Mouse (Mus musculus): ENCODE measurements around the gene Pcyt1a. TPM values are rescaled to one million over a fixed set of nuclear protein-coding genes. Genes with fewer than 3 reads are reported as not detected.

The Pcyt1a gene
- total and polyA plus RNA-seq, 3 experiments, result 36.9 to 53.7 TPM; not detected in 1

GRCm38 (mm10) chr16:32398206-32398605 is 32.5 kb upstream of the Pcyt1a start:
- Histone ChIP-seq H3K79me2 (ENCODE audit: control insufficient read depth, insufficient read depth, low read length, poor library complexity) (no peaks in the 10 kb centered on the region), H3K27ac (ENCODE audit: control insufficient read depth, low read depth, low read length) (no peak overlapping the region), H3K9ac (ENCODE audit: control insufficient read depth, low read depth, low read length, poor library complexity, severe bottlenecking) (no peak overlapping the region), H3K36me3 (ENCODE audit: control insufficient read depth in 1 of 2, insufficient read depth in 2 of 2, low read length in 2 of 2) (peaks cover 0 to 7% of the 10 kb centered on the region in 2 experiments; a peak in 2 of 4 replicates), H3K27me3 (ENCODE audit: control insufficient read depth in 1 of 2, insufficient read depth in 2 of 2, low read length in 2 of 2) (no peaks in the 10 kb centered on the region), H3K9me3 (replicated peaks; ENCODE audit: insufficient read depth, low read length) (no peaks in the 10 kb centered on the region), H3K4me1 (ENCODE audit: control insufficient read depth in 1 of 2, insufficient read depth in 2 of 2, low read length in 2 of 2) (peaks cover 10 to 21% of the 10 kb centered on the region in 2 experiments), H3K4me3 (ENCODE audit: control insufficient read depth in 1 of 2, insufficient read depth in 1 of 2, low read depth in 2 of 2, low read length in 2 of 2) (no peak overlapping the region)
- no peak for DNase-seq (ENCODE audit: low read depth, low spot score)
- TF ChIP-seq CHD1 (IDR thresholded peaks at IDR 0.05; ENCODE audit: low read depth, low read length) (no peak), ETS1 (IDR thresholded peaks at IDR 0.05; ENCODE audit: low read depth, low read length) (no peak), TAL1 (IDR thresholded peaks at IDR 0.05; ENCODE audit: low read length) (no peak), RAD21 (IDR thresholded peaks at IDR 0.05; ENCODE audit: low read depth, low read length) (no peak), ZMIZ1 (IDR thresholded peaks at IDR 0.05; ENCODE audit: low read depth, low read length) (no peak), BHLHE40 (IDR thresholded peaks at IDR 0.05; ENCODE audit: borderline replicate concordance, low read depth, low read length) (no peak), KAT2A (conservative IDR thresholded peaks at IDR 0.05; ENCODE audit: low read depth, low read length) (no peak), GABPA (IDR thresholded peaks at IDR 0.05; ENCODE audit: low read depth, low read length) (no peak), POLR2AphosphoS2 (IDR thresholded peaks at IDR 0.05; ENCODE audit: low read length) (no peak), NELFE (IDR thresholded peaks at IDR 0.05; ENCODE audit: low read depth, low read length) (no peak), MXI1 (IDR thresholded peaks at IDR 0.05; ENCODE audit: low read depth, low read length) (no peak)

GRCm38 (mm10) chr16:32400267-32400666 is 30.5 kb upstream of the Pcyt1a start, which contains the start of gene Tm4sf19:
Tm4sf19 (plus strand) TSS chr16:32400506.
- peaks cover 8 to 20% of the 10 kb centered on the region in 2 experiments for H3K4me1 ChIP-seq (ENCODE audit: control insufficient read depth in 1 of 2, insufficient read depth in 2 of 2, low read length in 2 of 2)
- no peak for TF ChIP-seq MAFK (IDR thresholded peaks at IDR 0.05; ENCODE audit: borderline replicate concordance, low read depth, low read length)
- TF ChIP-seq EP300 (IDR thresholded peaks at IDR 0.05; ENCODE audit: low read depth in 1 of 2, low read length in 2 of 2), result no peak
- no peak for TF ChIP-seq USF2 (IDR thresholded peaks at IDR 0.05; ENCODE audit: borderline replicate concordance in 1 of 2, insufficient read depth in 1 of 2, low read depth in 1 of 2, low read length in 2 of 2)
- no peak for TF ChIP-seq MXI1 (IDR thresholded peaks at IDR 0.05; ENCODE audit: low read depth, low read length)
- TF ChIP-seq BHLHE40 (IDR thresholded peaks at IDR 0.05; ENCODE audit: borderline replicate concordance, low read depth, low read length), result no peak
- no peak for TF ChIP-seq POLR2AphosphoS2 (IDR thresholded peaks at IDR 0.05; ENCODE audit: low read length)
- TF ChIP-seq SIN3A (IDR thresholded peaks at IDR 0.05; ENCODE audit: low read length), result no peak
- no peak for TF ChIP-seq ZNF384 (IDR thresholded peaks at IDR 0.05; ENCODE audit: low read depth, low read length)
- TF ChIP-seq ZKSCAN1 (IDR thresholded peaks at IDR 0.05; ENCODE audit: low read depth, low read length), result no peak
- no peak for TF ChIP-seq CHD2 (IDR thresholded peaks at IDR 0.05; ENCODE audit: low read length)
- TF ChIP-seq UBTF (IDR thresholded peaks at IDR 0.05; ENCODE audit: borderline replicate concordance, insufficient read depth, low read depth, low read length), result no peak
- no peak for TF ChIP-seq HCFC1 (IDR thresholded peaks at IDR 0.05; ENCODE audit: low read depth, low read length)
- TF ChIP-seq TCF12 (IDR thresholded peaks at IDR 0.05; ENCODE audit: low read depth, low read length), result no peak
- no peak for TF ChIP-seq ZMIZ1 (IDR thresholded peaks at IDR 0.05; ENCODE audit: low read depth, low read length)
- no peak for TF ChIP-seq E2F4 (IDR thresholded peaks at IDR 0.05; ENCODE audit: borderline replicate concordance, low read depth, low read length)
- no peak for TF ChIP-seq CTCF (IDR thresholded peaks at IDR 0.05 in 2 of 3, conservative IDR thresholded peaks at IDR 0.05 in 1 of 3; ENCODE audit: control insufficient read depth in 1 of 3, insufficient read depth in 1 of 3, low read depth in 2 of 3, low read length in 3 of 3, poor library complexity in 1 of 3, severe bottlenecking in 1 of 3)
- no peak for TF ChIP-seq GABPA (IDR thresholded peaks at IDR 0.05; ENCODE audit: low read depth, low read length)
- no peak for TF ChIP-seq RCOR1 (IDR thresholded peaks at IDR 0.05; ENCODE audit: low read depth, low read length)
- H3K9me3 ChIP-seq (replicated peaks; ENCODE audit: insufficient read depth, low read length), result no peaks in the 10 kb centered on the region
- H3K27ac ChIP-seq (ENCODE audit: control insufficient read depth, low read depth, low read length), result 0 out of 2 replicates have a peak within 1 kb of the TSS, but pooled peaks have one; percentile 13
- peaks cover 0 to 7% of the 10 kb centered on the region in 2 experiments; a peak in 2 of 4 replicates for H3K36me3 ChIP-seq (ENCODE audit: control insufficient read depth in 1 of 2, insufficient read depth in 2 of 2, low read length in 2 of 2)
- no peaks in the 10 kb centered on the region for H3K79me2 ChIP-seq (ENCODE audit: control insufficient read depth, insufficient read depth, low read length, poor library complexity)
- DNase-seq (ENCODE audit: low read depth, low spot score), result no peak
- H3K9ac ChIP-seq (ENCODE audit: control insufficient read depth, low read depth, low read length, poor library complexity, severe bottlenecking), result no peak within 1 kb of the TSS
- no peaks in the 10 kb centered on the region for H3K27me3 ChIP-seq (ENCODE audit: control insufficient read depth in 1 of 2, insufficient read depth in 2 of 2, low read length in 2 of 2)
- H3K4me3 ChIP-seq (ENCODE audit: control insufficient read depth in 1 of 2, insufficient read depth in 1 of 2, low read depth in 2 of 2, low read length in 2 of 2), result no peak within 1 kb of the TSS

All from MEL (cell line).